Mouse (Mus musculus) kidney, embryonic 16.5 days (tissue): ENCODE measurements around the gene Cd302. TPM values are rescaled to one million over a fixed set of nuclear protein-coding genes. Genes with fewer than 3 reads are reported as not detected.

Experiments
- ATAC-seq: fragments of 200-750 bp; cut with Nextera tagmentation; 2 replicates; pipeline ENCODE4 v1.8.0; 2017; ENCODE audit warnings: moderate TSS enrichment; ENCODE audit not compliant: low FRiP score, low TSS enrichment
- H3K27ac ChIP-seq: fragments of 300-500 bp; sonication (generic); 2 replicates; pipeline ENCODE4 v1.5.1; 2014; ENCODE audit warnings: low read length
- H3K27me3 ChIP-seq: fragments of 300-500 bp; sonication (generic); 2 replicates; pipeline ENCODE4 v1.6.1; 2014; ENCODE audit warnings: low read length, control low read depth, mixed read lengths; ENCODE audit not compliant: insufficient read depth
- H3K36me3 ChIP-seq: fragments of 300-500 bp; sonication (generic); 2 replicates; pipeline ENCODE4 v1.6.1; 2014; ENCODE audit warnings: low read length, control low read depth, mixed read lengths; ENCODE audit not compliant: insufficient read depth
- H3K4me1 ChIP-seq: fragments of 300-500 bp; sonication (generic); 2 replicates; pipeline ENCODE4 v1.6.1; 2014; ENCODE audit warnings: low read length, control low read depth, mixed read lengths; ENCODE audit not compliant: insufficient read depth
- H3K4me2 ChIP-seq: fragments of 300-500 bp; sonication (generic); replicated peaks from 2 replicates; pipeline ENCODE4 v1.6.1; 2014; ENCODE audit warnings: low read depth, low read length
- H3K4me3 ChIP-seq: fragments of 300-500 bp; sonication (generic); 2 replicates; pipeline ENCODE4 v1.5.1; 2014; ENCODE audit warnings: mild to moderate bottlenecking, low read length
- H3K9ac ChIP-seq: fragments of 300-500 bp; sonication (generic); replicated peaks from 2 replicates; pipeline ENCODE4 v1.6.1; 2014; ENCODE audit warnings: low read length
- H3K9me3 ChIP-seq: fragments of 300-500 bp; sonication (generic); 2 replicates; pipeline ENCODE4 v1.6.1; 2016; ENCODE audit warnings: low read length, control low read depth
- WGBS: fragments of 180-500 bp; shearing (Covaris S2); extraction: QIAGEN DNeasy Blood & Tissue Kit; methylation state at CpG from one replicate; pipeline ENCODE4 v1.1.7; 2014; 5-methylcytosine and 5-hydroxymethylcytosine counted together
- polyA plus RNA-seq: library from polyadenylated mRNA; unstranded; fragments of >200 nt; fragmentation: Nextera tagmentation; extraction: Ambion mirVana; gene quantifications from 2 replicates; pipeline ENCODE4 v1.2.1, GENCODE M21; 2015

Cd302 gene
- polyA plus RNA-seq, 1 experiment from 2014 or later, result 44.8 TPM

GRCm38 (mm10) chr2:60205795-60206194 lies 78.5 kb downstream of the Cd302 start:
- Histone ChIP-seq H3K9ac (no peak overlapping the region), H3K4me2 (no peak overlapping the region), H3K9me3 (no peaks in the 10 kb centered on the region), H3K27ac (no peak overlapping the region), H3K27me3 (no peaks in the 10 kb centered on the region), H3K4me3 (no peak overlapping the region), H3K4me1 (peaks cover 10% of the 10 kb centered on the region), H3K36me3 (peaks cover 18% of the 10 kb centered on the region)
- no peak for ATAC-seq
- WGBS, result 74% methylated on average over 6 of the region's 6 CpGs

GRCm38 (mm10) chr2:60204162-60204561 lies 80.1 kb downstream of the Cd302 start:
- Histone ChIP-seq H3K4me3 (no peak overlapping the region), H3K9ac (no peak overlapping the region), H3K27ac (no peak overlapping the region), H3K4me1 (peaks cover 8% of the 10 kb centered on the region; the same call in 1 of the 2 replicates), H3K9me3 (no peaks in the 10 kb centered on the region), H3K4me2 (no peak overlapping the region), H3K27me3 (no peaks in the 10 kb centered on the region), H3K36me3 (peaks cover 18% of the 10 kb centered on the region)
- no peak for ATAC-seq
- WGBS, result 83% methylated on average over 6 of the region's 6 CpGs

GRCm38 (mm10) chr2:60203733-60204132 lies 80.6 kb downstream of the Cd302 start:
- peaks cover 18% of the 10 kb centered on the region for H3K36me3 ChIP-seq
- H3K4me3 ChIP-seq, result no peak overlapping the region
- no peak overlapping the region for H3K4me2 ChIP-seq
- H3K27me3 ChIP-seq, result no peaks in the 10 kb centered on the region
- ATAC-seq, result no peak
- no peak overlapping the region for H3K27ac ChIP-seq
- no peak overlapping the region for H3K9ac ChIP-seq
- H3K9me3 ChIP-seq, result no peaks in the 10 kb centered on the region
- 79% methylated on average over 4 of the region's 4 CpGs for WGBS
- peaks cover 8% of the 10 kb centered on the region; the same call in 1 of the 2 replicates for H3K4me1 ChIP-seq

GRCm38 (mm10) chr2:60202900-60203530 lies 81.3 kb downstream of the Cd302 start:
- H3K4me2 ChIP-seq, result no peak overlapping the region
- H3K36me3 ChIP-seq, result peaks cover 18% of the 10 kb centered on the region
- no peak overlapping the region for H3K9ac ChIP-seq
- peaks cover 4% of the 10 kb centered on the region; the same call in 1 of the 2 replicates for H3K4me1 ChIP-seq
- H3K27me3 ChIP-seq, result no peaks in the 10 kb centered on the region
- ATAC-seq, result no peak
- no peaks in the 10 kb centered on the region for H3K9me3 ChIP-seq
- 90% methylated on average over 8 of the region's 8 CpGs for WGBS
- H3K4me3 ChIP-seq, result no peak overlapping the region
- H3K27ac ChIP-seq, result no peak overlapping the region

Other genes with a start within 250 kb of the Cd302 start
- gene Baz2b, start 74.6 kb downstream of the Cd302 start, polyA plus RNA-seq, result 51.1 and 57.7 TPM in 2 replicates
- gene March7, start 74.6 kb downstream of the Cd302 start, polyA plus RNA-seq, result 64.6 and 71.3 TPM in 2 replicates
- 2.7 and 3.0 TPM in 2 replicates for gene Ly75, start 98.8 kb upstream of the Cd302 start, polyA plus RNA-seq